Mouse (Mus musculus): ENCODE results near the gene Laptm4a.
"Not testable (repeated sequence)": the region's sequence is repeated elsewhere in the genome, so short reads cannot be mapped to it uniquely, and the experiment has no call there.

Gene Laptm4a

DNA sequence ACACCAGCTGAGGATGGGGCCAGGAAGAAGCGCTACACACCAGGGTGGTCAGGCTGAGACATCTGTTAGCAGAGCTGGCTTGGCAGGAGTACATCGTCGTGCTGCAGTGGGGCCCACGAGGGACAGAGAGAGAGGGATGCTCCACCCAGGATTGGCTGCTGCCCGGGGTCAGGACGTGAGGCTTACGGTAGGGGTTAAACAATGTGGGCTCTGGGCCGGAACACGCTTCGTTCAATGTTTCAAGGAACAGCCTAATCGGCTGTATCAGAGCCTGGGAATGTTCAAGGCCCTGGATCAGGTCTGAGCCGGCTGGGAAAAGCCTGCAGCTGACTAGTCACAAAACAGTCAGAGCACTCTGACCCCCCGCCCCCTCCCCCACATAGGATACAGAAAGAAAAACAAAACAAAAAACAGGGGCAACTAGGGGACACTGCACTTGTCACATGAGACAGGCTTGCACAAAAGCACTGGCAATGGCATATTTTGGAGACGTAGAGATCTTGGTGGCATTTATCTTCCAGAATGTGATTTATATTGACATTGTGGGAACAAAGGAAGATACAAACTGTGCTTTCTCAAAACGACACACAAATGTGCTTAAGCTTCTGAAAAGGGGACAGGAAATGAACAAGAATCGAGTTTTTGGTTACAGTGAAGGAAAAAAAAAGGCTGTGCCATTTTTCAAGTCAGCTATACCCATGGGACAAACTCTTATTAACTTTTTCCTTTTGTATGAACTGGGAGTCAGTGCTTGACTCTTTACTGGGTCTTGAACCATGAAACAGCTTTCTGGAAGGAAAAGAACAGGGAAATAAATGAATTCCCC, 8.4 kb upstream of the Laptm4a start:
- peak in 1 of 2 experiments; percentile 32 for DNase-seq (ENCODE audit: low spot score in 2 of 2)

GRCm38 (mm10) chr12:8913701-8914340, 7.6 kb upstream of the Laptm4a start:
- DNase-seq (ENCODE audit: low spot score in 2 of 2): peak in 1 of 2 experiments; percentile 30

DNA sequence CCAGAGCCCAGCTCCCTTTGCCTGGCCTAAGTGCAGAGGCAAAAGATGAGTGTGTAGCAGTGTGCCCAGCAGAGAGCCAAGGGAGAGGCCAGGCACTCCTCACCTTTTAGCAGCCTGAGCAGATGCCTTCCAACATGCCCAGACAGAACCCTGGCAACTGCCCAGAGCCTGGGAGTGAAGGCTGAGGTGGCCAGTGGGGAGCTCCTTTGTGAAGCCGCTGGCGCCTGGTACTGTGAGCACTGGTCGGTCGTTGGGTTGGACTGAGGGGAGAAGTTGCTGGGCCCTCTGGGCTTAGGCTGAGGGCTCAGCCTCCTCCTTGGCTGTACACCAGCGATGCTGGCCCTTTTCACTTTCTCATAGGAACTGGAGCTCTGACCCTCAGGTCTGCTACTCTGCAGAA, 5.1 kb upstream of the Laptm4a start:
- peak; percentile 81 to 90 for DNase-seq (ENCODE audit: low spot score in 2 of 2)

- DNase-seq (ENCODE audit: low spot score in 2 of 2): no peak
These were observed 2.2 kb upstream of the Laptm4a start for GRCm38 (mm10) chr12:8919231-8919630.

DNA sequence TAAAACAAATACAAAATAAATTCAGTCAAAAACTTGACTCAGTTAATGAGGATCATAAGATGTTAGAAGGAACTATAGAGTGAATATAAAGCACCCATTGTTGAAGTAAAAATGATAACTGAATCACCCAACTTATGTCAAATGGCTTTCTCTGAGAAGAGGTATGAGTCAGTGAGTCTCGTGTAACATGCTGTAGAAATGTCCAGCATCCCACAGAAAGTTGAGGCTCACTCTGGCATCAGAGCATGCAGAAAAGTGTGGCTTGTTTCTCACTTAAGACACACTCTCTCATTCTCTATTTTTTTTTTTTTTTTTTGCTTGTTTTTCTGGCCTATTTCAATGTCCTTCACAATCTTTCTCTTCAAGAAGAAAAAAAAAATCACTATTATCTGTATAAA, 469 bp upstream of the Laptm4a start:
- DNase-seq (ENCODE audit: low spot score in 2 of 2): no peak

DNA sequence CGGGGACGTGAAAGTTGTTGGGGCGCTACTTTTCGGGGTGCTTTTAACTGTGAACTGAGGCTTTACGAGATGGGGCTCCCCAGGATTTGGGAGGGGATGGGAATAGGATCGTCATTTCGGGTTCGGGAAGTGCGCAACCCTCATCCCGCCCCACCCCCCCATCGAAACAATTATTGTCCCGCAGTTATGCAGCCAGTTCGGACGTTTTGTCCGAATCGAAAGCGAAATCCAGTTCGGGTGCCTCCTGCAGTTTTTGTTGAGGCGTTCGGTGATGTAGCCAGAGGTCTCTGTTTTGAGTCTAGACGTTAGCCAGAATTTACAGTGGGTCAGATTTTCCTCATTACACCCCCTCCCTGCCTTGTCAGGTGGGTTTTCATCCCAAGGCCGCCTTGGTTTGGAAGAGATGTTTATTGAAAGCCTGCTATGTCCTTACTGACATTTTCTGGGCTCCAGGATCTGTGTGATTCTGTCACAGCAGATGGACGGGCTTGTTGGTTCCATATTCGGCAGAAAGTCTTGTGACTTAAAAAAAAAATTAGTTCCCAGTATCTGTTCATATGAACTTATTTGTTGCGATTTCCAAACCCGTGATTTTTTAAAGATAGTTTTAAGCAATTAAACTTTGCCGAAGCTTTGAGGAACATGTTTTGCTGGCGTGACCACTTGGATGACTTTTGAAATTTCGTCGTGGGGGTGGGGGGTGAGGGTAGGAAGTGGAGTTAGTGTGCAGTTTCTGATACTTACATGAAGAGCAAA, 1.1 kb downstream of the Laptm4a start:
- no peak for DNase-seq (ENCODE audit: low spot score in 2 of 2)

- no peak for DNase-seq (ENCODE audit: low spot score in 2 of 2)
These were observed 1.6 kb downstream of the Laptm4a start for GRCm38 (mm10) chr12:8923125-8923410.

DNA sequence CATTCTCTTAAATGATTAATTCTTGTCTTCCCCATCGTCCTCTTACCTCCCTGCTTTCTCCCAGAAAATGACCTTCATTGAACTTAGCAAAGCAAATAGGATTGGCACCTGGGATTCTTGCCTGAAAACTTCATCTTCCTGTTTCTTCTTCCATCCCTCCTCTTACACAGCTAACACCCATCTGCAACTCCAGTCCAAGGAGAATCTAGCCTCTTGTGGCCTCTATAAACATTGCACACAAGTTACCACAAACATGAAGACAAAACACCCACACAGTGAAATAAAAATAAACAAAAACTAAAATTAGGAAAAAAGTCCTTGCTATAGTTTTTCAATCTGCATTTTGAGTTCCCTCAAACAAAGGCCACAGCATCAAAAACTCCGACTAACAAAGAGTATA, 2.1 kb downstream of the Laptm4a start:
- no peak for DNase-seq (ENCODE audit: low spot score in 2 of 2)

DNA sequence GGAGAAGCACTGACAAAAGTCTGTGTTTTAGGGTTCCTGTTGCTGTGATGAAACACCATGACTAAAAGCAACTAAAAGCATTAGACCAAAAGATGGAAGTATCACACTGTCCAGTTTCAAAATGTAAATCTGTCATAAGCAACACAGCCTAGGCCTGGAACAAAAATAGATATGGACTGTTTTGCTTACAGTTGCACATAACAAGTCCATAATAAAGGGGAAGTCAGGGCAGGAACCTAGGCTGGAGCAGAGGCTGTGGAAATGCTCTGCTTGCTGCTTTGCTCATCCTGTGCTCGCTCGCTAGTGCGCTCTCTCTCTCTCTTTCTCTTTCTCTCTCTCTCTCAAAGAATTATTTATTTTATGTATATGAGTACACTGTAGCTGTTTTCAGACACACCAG, 6.2 kb downstream of the Laptm4a start:
- DNase-seq (ENCODE audit: low spot score in 2 of 2): no peak

GRCm38 (mm10) chr12:8928766-8929165, 7.3 kb downstream of the Laptm4a start:
- DNase-seq (ENCODE audit: low spot score in 2 of 2): no peak

GRCm38 (mm10) chr12:8931083-8931482, 9.6 kb downstream of the Laptm4a start:
- no peak for DNase-seq (ENCODE audit: low spot score in 2 of 2)

DNA sequence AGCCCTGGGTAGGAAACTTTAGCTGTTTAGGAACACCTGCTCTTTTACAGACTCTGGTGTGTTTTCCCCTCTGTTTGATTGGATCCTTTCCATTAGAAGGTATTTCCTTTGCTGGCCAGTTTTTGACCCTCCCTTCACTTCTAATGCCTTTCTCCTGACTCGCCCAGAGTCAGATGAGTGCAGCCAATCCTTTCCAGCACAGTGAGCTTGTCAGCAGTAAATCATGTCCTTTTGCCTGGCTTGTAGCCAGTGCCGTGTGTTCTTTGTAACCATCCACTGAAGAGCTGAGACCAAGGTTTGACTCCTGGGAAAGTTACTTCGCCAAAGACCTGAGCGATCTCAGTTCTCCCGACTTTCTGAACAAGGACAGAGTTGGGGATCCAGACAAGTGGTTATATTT, 13.9 kb downstream of the Laptm4a start:
- DNase-seq (ENCODE audit: low spot score in 2 of 2): peak in 1 of 2 experiments; percentile 24

- not testable (repeated sequence) for DNase-seq (ENCODE audit: low spot score in 2 of 2)
These were observed 14.7 kb downstream of the Laptm4a start for GRCm38 (mm10) chr12:8936210-8936609.

- DNase-seq (ENCODE audit: low spot score in 2 of 2): no peak
These were observed 18.0 kb downstream of the Laptm4a start for GRCm38 (mm10) chr12:8939490-8939889.

- DNase-seq (ENCODE audit: low spot score in 2 of 2): no peak
These were observed 18.8 kb downstream of the Laptm4a start for GRCm38 (mm10) chr12:8940011-8941005.

GRCm38 (mm10) chr12:8941131-8941615, 19.7 kb downstream of the Laptm4a start:
- DNase-seq (ENCODE audit: low spot score in 2 of 2): no peak

DNA sequence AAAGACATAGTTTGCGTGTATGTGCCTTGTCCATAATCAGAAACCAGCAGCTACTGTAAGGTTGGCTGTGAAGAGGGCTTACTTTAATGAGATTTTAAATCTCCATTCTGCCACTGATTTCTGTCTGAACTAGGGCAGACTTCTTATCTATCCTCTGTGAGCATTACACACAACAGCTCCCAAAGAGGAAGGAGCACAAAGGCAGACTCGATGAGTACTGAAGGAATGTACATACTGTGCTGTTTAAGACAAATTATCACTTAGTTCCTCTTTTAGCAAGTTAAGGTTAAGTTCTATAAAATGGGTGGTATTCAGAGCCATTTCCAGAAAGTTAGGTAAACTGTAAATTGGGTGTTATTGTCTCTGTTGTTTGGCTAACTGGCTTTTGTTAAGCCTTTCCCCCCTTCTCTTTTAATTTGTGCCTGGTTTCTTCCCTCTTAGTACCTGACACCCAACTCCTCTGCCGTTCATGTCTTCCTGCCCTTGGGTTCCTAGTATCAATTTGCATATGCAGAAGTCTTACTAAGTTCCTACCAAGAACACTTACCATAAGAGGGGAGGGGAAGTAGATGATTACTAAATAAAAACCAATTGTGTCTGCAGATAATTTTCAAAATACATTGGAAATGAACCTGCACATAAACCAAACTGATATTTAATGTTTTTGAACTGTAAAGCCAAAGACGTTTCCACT, 20.4 kb downstream of the Laptm4a start:
- DNase-seq (ENCODE audit: low spot score in 2 of 2): no peak

GRCm38 (mm10) chr12:8947163-8947562, 25.7 kb downstream of the Laptm4a start:
- no peak for DNase-seq (ENCODE audit: low spot score in 2 of 2)

- DNase-seq (ENCODE audit: low spot score in 2 of 2): peak; percentile 52 to 73
These were observed 26.4 kb downstream of the Laptm4a start, which contains the start of gene Matn3 for GRCm38 (mm10) chr12:8947714-8948464. Matn3 (plus strand) TSS chr12:8947929.

GRCm38 (mm10) chr12:8953136-8953535, 31.7 kb downstream of the Laptm4a start:
- no peak for DNase-seq (ENCODE audit: low spot score in 2 of 2)
